Mouse (Mus musculus) layer of hippocampus, adult 2 months (tissue): ENCODE results near the gene Ifih1. TPM values are rescaled to one million over a fixed set of nuclear protein-coding genes. Genes with fewer than 3 reads are reported as not detected.

Source experiments
- DNase-seq, 2 experiments: peaks; one replicate each; pipeline ENCODE4 v3.0.0; 2022; ENCODE audit warnings: low spot score in 2 of 2
- H3K27ac ChIP-seq: fragments of 200-600 bp; 2 replicates; pipeline ENCODE4 v1.8.1; 2022
- H3K4me3 ChIP-seq: fragments of 200-600 bp; 2 replicates; pipeline ENCODE4 v1.8.1; 2022; ENCODE audit warnings: mild to moderate bottlenecking
- CTCF ChIP-seq: fragments of 200-600 bp; conservative IDR thresholded peaks from 2 replicates; pipeline ENCODE4 v1.8.1; 2022; ENCODE audit warnings: antibody characterized with exemption, mild to moderate bottlenecking, moderate library complexity
- total RNA-seq, 2 experiments: library from RNA; stranded (reverse); gene quantifications; 2 replicates each; pipeline ENCODE4 v1.2.3; 2021

The Ifih1 gene
- total RNA-seq, 2 experiments from 2014 or later: 1.8 to 2.0 TPM

DNA sequence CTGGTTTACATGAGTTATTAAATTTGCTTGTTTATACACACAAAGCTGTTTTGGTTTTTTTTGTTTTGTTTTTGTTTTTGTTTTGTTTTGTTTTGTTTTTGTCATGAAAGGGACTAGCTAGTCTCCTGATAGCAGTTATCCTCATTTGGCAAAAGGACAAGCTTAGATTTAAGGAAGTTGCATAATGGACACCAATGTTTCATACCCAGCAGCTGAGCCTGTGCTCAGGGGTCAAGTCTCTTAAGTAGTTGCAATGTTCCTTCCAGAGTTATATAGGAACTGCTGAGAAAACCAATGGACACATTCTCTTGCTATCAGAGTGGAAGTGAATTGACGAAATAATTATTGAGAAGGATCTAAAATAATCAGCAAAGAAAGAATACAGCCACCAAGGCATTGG lies 10.0 kb upstream of the Ifih1 start:
- TF ChIP-seq CTCF: no peak

DNA sequence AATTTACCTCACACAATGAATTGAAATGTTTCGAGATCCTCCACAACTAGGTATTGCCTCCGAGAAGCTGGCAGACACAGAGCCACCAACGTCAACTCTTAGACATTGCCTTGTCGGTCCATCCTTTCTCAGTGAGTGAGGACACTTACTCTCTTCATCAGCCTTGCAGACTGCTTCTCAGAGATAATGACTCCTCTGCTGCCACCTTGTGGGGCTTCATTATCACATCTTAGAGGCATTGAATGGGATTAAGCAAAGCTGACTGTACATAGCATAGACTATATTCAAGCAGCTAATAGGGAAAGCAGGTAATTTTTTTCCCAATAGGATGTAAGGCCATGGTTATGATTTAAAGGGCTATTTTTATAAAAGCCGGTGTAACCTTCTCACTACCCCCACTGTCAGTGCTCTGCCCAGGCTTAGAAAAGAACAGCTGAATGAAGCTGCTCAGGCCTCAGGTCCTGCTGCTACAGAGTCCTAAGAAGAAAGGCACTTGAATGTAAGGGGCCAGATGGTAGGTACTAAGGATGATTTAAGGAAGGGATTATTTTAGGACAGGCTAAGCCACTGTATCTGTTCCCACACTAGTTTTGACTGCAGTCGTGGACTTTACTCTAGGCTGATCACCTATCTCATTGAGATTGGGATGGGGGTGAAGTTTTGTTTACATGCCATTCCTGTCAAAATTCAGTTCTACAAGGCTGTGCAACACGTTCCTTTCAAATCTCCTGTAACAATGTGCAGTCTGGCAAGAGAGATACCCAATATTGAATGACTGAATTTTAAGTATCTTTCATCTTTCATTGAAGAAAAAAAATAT lies 8.7 kb upstream of the Ifih1 start:
- Histone ChIP-seq H3K27ac (no peak overlapping the region), H3K4me3 (no peak overlapping the region)
- peak; percentile 66 to 75 for DNase-seq
- TF ChIP-seq CTCF: peak; percentile 85

More for the DNA sequence above, 10.0 kb upstream of the Ifih1 start:
- no peak overlapping the region for H3K27ac ChIP-seq
- DNase-seq: no peak
- no peak overlapping the region for H3K4me3 ChIP-seq

DNA sequence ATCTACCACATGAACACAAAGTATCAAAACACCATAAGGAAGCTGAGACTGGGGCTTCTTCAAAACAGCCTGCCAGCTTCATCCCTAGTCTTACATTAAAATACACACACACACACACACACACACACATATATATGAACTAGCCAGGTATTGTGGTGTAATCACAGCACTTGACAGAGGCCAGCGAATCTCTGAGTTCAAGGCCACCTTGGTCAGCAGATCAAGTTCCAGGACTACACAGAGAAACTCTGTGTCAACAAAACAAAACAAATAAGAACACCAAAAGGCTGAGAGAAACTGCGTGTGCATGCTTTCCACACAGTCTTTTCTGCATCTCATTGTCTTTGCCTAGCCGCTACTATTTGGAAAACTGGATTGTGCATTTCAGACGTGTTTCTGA lies 6.4 kb upstream of the Ifih1 start:
- no peak for TF ChIP-seq CTCF
- Histone ChIP-seq H3K4me3 (no peak overlapping the region), H3K27ac (no peak overlapping the region)
- DNase-seq: no peak

DNA sequence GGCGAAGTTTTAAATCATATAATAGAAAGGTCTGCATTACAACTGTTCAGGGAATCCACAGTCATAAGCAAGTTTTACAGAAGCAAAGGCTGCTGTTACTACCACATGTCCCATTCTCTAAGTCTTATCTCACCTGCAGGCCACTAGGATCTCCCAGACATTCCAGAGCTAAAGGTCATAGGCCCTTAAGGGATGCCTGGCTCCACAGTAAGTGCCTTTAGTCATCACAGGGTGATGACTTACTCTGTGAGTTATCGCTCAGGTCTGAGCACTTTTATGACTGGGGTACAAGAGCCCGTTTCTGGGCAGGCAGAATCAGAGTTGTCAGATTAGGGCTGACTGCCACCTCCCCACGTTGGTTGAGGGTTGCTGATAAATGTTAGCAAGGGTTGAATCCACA lies 5.8 kb upstream of the Ifih1 start:
- no peak overlapping the region for H3K4me3 ChIP-seq
- TF ChIP-seq CTCF: no peak

DNA sequence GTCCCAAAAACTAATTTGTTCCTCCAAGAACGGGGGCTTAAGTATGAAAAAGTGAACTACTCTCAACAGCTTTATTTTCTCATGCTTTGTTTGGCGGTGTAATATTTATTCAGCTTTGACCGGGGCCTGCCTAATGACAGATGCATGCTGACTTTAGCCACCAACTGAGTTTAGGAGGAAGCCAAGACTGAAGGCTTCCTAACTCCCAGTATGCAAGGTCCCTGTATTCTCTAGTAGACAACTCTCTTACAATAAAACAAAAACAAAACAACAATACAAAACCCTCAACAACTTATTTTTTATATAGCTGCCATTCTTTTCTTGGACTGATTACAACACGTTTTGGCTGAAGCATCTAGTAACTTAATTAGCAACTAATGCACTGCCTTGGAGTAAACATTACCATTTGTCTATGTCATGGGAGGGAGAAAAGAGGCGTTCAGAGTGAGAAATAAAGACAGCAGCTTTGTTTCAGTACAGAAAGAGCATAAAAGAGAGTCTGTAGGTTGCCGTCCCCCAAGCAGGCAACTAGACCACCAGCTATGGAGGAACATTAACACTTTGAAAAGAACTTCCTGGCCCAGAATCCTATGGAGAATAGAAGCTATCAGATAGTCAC lies 725 bp upstream of the Ifih1 start:
- H3K4me3 ChIP-seq: peak overlapping the region; percentile 69
- no peak for DNase-seq
- TF ChIP-seq CTCF: no peak; the same call in 1 of the 2 replicates
- H3K27ac ChIP-seq: no peak overlapping the region; the same call in 1 of the 2 replicates

More for the DNA sequence above, 5.8 kb upstream of the Ifih1 start:
- DNase-seq: no peak
- H3K27ac ChIP-seq: no peak overlapping the region

GRCm38 (mm10) chr2:62645475-62645874 lies 580 bp downstream of the Ifih1 start:
- Histone ChIP-seq H3K27ac (peak overlapping the region; percentile 74; the same call in 1 of the 2 replicates), H3K4me3 (peak overlapping the region; percentile 69)
- no peak for TF ChIP-seq CTCF
- DNase-seq: no peak

DNA sequence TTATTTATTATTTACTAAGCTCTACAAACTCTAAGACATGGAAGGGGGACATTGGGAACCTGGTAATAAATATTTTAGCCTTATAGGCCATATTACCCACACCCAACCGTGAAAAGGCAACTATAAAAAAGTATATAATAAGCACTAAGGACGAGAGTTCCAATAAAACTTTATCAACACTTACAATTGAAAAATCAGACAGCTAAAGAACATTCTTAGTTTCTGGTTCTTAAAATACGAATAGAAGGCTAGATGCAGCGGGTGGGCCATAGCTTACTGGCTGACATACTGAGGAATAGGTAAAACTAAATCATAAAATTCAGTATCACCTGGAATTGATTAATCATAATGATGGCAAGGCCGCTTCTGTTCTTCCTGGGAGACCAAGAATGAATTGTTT lies 1.2 kb downstream of the Ifih1 start:
- no peak overlapping the region for H3K27ac ChIP-seq
- peak overlapping the region; percentile 69; the same call in 1 of the 2 replicates for H3K4me3 ChIP-seq
- TF ChIP-seq CTCF: no peak
- DNase-seq: no peak

GRCm38 (mm10) chr2:62643405-62644305 lies 2.4 kb downstream of the Ifih1 start:
- Histone ChIP-seq H3K4me3 (peak overlapping the region; percentile 30; the same call in 1 of the 2 replicates), H3K27ac (no peak overlapping the region)
- DNase-seq: peak in 1 of 2 experiments; percentile 44
- peak; percentile 93 for TF ChIP-seq CTCF

DNA sequence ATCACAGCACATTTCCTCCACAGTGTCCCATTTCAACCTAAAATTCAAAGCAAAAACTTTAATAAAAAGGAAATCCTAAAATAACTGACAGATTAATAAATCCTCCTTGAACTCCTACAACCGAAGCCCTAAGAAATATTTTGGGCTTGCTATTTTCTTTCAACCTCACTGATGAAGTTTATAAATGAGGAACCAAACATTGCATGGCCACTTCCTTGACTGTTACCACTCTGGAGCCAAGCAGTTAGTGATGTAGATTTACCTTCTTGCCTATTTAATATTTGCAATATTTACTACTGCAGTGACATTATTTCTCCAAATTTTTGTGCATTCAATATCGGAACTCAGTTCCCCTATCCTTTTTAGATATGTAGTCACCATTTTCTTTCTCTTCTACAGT lies 6.2 kb downstream of the Ifih1 start:
- TF ChIP-seq CTCF: no peak
- H3K27ac ChIP-seq: no peak overlapping the region
- no peak overlapping the region for H3K4me3 ChIP-seq
- no peak for DNase-seq

DNA sequence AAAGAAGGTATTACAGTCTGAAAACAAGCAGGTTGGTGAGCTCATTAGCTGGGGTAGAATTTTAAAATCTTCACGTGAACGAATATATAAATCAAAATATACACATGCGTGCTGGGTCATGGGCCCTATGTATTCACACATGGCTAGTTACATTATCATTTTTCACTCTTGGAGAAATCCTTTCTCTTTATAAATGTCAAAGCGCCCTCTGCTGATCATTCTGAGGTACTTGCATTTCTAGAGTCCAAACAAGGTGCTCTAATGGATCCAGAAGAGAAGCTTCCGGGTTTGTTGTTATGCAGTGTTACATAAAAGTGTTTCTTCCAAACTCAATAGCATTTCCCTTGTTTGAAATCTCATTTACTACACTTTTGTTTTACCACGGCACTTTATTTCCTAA lies 15.6 kb downstream of the Ifih1 start:
- peak; percentile 31 to 46 for DNase-seq
- Histone ChIP-seq H3K4me3 (no peak overlapping the region), H3K27ac (no peak overlapping the region)
- peak; percentile 95 for TF ChIP-seq CTCF

DNA sequence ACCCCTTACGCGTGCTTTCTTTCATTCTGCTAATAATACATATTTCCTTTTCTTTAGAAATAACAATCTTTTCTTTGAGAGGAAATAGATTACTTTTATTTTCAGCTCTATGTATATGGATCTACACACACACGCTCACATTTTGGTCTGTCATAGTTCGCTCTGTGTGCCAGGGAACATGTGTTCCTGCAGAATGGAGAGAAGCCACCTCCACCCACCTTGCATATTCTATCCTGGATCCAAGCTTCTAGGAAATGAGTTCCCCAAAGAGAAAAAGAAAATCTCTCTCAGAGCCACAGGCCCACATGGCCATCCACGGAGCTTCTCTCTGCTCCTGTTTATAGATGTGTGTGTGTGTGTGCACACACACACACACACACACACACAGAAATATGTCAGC lies 17.7 kb downstream of the Ifih1 start:
- H3K4me3 ChIP-seq: peak overlapping the region; percentile 40
- TF ChIP-seq CTCF: no peak
- DNase-seq: peak; percentile 36 to 56
- H3K27ac ChIP-seq: peak overlapping the region; percentile 47

DNA sequence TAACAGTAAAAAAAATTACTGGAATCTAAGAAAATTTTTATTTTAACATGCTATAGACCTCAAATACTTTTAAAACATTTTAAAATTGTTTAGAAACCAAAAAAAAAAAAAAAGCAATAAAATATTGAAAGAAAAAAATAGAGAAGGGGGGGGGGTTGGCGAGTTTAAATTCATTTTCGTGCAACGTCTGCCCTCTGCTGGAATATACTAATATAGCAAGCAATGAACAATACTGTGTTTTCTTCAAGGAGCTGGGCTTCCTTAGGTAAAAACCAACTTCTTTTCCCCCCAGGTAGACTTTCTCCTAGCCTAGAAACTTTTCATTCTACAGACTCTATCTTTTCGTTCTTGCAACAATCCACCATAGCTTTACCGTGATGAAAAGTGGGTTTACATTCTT lies 18.3 kb downstream of the Ifih1 start:
- Histone ChIP-seq H3K4me3 (peak overlapping the region; percentile 40), H3K27ac (peak overlapping the region; percentile 47)
- peak; percentile 84 for TF ChIP-seq CTCF
- no peak for DNase-seq

GRCm38 (mm10) chr2:62623024-62623441 lies 23.0 kb downstream of the Ifih1 start:
- Histone ChIP-seq H3K27ac (no peak overlapping the region), H3K4me3 (no peak overlapping the region)
- TF ChIP-seq CTCF: no peak
- DNase-seq: no peak
